Mouse (Mus musculus) brain, adult 2 months (tissue): Measurements from ENCODE around the gene Gm45140.

Experiments
- DNase-seq: peaks from one replicate; pipeline ENCODE4 v3.0.0; 2011; ENCODE audit warnings: low read depth, low spot score

Gene Gm45140

DNA sequence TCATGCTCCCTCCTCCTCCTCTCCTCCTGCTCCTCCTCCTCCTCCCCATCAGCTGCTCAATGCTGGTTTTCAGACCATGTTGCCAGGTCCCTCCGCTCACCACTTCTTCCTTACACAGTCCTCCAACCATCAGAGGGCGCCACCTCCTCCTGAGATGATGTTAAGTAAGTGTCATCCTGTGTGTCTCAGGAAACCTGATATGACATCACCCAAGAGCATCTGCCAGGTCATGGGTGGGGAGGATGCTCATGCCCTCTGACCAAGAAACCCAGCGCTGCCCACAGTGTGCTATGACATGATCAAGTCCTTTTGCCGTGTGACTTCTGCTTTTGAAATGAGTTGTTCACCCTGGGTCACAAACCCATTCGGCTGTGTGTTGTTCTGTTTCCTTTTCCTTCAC lies 92.8 kb downstream of the Gm45140 start:
- peak; percentile 35 for DNase-seq

DNA sequence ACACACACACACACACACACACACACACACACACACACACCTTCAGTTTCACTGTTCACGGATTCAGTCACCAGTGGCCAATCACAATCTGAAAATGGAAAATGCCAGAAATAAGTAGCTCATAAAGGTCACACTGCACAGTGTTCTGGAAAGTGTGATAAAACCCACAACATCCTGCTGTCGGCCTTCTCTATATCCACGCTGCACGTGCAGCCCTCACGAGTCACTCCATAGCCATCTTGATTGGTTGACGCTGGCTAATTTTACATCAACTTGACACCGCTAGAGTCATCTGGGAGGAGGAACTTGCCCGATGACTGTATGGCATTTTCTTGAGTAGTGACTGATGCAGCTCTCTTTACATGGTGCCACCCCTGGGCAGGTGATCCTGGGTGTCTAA lies 93.6 kb downstream of the Gm45140 start:
- no peak for DNase-seq

DNA sequence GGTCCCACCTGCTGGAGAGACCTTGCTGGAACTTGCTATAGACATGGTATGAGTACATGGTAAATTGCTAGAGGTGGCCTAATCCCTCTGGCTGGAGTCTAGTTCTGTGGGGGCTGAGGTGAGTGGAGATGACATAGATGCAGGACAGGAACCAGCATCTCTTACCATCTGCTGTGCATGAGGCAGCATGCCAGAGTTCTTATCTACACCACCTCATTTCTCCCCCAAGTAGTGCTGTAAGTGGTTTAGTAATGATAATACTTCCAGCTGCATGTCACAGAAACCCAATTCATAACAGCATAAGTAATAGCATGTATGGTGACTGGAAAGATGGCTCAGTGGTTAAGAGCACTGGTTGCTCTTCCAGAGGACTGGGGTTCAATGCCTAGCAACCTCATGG lies 95.1 kb downstream of the Gm45140 start:
- DNase-seq, result peak; percentile 12

GRCm38 (mm10) chr6:87739898-87740297 lies 95.7 kb downstream of the Gm45140 start:
- DNase-seq, result no peak
